Mouse (Mus musculus): ENCODE results near the gene Lrch4.

GRCm38 (mm10) chr5:137600281-137600618, 28.7 kb upstream of the Lrch4 start:
- no peak for TF ChIP-seq POLR2A (IDR thresholded peaks at IDR 0.05; ENCODE audit: insufficient read depth, low read depth, low read length)
- TF ChIP-seq CTCF (IDR thresholded peaks at IDR 0.05; ENCODE audit: insufficient read depth, low read depth, low read length), result no peak

Data from olfactory bulb, adult 2 months (tissue).